Mouse (Mus musculus): Measurements from ENCODE around the gene Nrp2.

Nrp2 gene

GRCm38 (mm10) chr1:62780068-62780761, 77.1 kb downstream of the Nrp2 start:
- DNase-seq (ENCODE audit: low spot score in 2 of 2): no peak

GRCm38 (mm10) chr1:62782155-62782554, 79.1 kb downstream of the Nrp2 start:
- no peak for DNase-seq (ENCODE audit: low spot score in 2 of 2)

DNA sequence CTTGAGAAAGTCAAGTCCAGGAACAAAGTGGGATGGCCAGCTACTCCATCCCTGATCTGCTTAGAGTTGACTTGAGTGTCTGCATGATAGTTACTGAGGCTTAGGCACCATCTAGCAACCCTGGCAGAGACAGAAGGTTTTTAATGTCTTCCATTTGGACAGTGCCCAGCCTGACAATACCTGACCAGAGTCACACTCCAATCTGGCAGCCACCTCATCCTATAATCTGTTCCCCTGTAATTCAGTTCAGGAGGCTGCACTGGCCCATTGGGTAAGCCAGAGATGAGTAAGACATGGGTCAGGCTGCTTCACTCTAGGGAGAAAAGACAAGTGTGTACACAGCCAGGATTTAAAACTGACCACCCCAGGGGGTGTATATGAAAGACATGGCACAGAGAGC, 79.5 kb downstream of the Nrp2 start:
- DNase-seq (ENCODE audit: low spot score in 2 of 2): no peak

GRCm38 (mm10) chr1:62783354-62784083, 80.4 kb downstream of the Nrp2 start:
- no peak for DNase-seq (ENCODE audit: low spot score in 2 of 2)

GRCm38 (mm10) chr1:62784084-62784392, 81.0 kb downstream of the Nrp2 start:
- no peak for DNase-seq (ENCODE audit: low spot score in 2 of 2)

DNA sequence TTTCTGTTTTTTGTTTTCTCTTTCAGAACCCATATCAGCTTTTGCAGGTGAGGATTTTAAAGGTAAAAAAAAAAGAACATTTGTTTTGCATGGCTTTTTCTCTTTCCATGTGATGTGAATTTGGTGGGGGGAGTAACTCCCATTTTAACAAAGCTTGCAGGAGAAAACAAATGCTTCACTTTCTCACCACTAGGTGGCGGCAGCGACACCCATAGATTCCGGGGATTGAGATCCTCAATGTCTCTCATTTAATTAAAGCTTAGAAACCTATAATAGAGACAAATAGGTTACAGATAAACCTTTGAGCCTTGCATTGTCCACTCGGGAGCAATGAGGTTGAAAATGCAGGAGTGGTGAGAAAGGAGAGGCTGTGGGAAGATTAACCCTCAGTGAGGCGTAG, 83.2 kb downstream of the Nrp2 start:
- peak in 1 of 2 experiments; percentile 48 for DNase-seq (ENCODE audit: low spot score in 2 of 2)

DNA sequence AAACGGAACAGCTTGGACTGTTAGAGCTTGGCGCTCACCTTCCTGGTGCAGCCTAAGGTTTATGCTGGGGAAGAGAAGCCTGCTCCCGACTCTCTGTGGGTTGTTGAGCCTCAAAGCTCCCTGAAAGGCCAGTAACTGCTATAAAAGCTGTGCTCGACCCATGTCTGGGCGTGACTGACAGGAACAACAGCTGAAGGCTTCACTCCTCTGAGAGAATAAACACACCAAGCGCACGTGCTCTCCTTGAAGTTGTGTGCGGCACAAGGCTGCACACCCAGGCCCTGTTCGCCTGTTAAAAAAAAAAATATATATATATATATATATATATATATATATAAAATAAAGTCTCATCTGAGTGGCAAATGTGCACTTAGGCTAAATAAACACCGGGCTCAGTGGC, 84.5 kb downstream of the Nrp2 start:
- DNase-seq (ENCODE audit: low spot score in 2 of 2): no peak

DNA sequence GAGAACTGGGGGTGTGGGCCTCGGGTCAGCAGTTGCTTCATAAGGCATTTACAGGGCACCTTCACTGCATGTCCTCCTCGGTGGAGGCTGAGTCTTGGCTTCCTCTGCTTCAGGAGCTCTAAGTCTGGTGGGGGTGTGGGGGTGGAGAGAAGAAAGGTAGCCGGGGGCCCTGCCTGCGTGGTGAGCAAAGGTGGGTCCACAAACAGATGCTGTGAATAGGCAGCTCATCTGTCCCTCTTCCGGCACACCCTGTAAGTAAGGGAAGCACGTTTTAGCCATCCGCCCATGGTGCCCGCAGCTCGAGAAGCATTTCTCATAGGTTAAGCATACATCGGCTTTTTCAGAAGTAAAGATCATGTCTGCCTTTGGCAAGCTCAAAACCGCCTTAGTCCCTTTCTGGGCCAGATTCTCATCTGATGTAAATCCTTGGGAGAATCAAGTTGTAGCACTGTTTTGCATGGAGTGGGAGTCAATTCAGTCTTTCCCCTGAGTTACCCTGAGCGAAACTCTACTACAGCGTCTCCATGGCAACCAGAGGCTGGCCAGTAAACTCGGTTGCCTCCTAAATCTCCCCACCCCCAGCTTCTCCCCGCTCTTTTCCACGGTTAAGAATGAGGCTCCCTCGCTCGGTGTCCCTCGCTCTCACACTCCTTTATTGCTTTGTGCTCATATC, 91.3 kb downstream of the Nrp2 start:
- no peak for DNase-seq (ENCODE audit: low spot score in 2 of 2)

DNA sequence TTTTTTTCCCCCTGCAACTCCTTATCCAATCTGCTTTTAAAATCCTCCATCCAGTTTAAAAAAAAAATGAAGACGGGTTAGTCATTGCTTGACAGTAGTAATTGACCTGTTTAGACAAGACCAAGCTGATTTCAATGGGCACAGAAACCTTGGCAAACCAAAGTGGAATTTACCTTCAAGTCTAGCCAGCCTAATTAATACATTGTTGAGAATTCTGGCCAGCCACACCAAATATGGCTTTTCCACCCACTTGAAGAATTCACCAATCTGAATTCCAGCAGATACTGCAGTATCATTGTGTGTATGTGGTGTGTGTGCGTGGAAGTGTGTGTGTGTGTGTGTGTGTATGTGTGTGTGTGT, 91.8 kb downstream of the Nrp2 start:
- DNase-seq (ENCODE audit: low spot score in 2 of 2): no peak

- no peak for DNase-seq (ENCODE audit: low spot score in 2 of 2)
Measured at GRCm38 (mm10) chr1:62795307-62796037, 92.4 kb downstream of the Nrp2 start.

GRCm38 (mm10) chr1:62796038-62796647, 93.1 kb downstream of the Nrp2 start:
- no peak for DNase-seq (ENCODE audit: low spot score in 2 of 2)

- no peak for DNase-seq (ENCODE audit: low spot score in 2 of 2)
Measured at GRCm38 (mm10) chr1:62799427-62799826, 96.3 kb downstream of the Nrp2 start.

- DNase-seq (ENCODE audit: low spot score in 2 of 2): no peak
Measured at GRCm38 (mm10) chr1:62800351-62800750, 97.3 kb downstream of the Nrp2 start.

DNA sequence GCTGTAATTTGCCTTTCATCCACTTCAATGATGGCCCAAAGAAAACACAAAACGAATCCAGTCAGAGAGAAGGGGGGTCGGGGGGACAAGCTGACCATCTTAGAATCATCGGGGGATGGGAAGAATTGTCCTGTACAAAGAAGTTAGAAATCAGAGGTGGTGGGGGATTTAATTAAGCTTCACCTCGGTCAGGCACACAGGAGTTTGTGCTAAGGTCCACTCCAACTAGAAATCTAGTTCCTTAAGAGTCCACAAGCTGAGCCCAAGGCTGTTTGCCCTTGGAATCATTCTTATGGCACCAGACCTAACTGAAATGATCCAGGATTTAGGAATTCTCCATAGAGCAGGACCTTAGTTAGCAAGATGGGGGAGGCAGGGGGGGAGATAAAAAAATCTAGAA, 98.3 kb downstream of the Nrp2 start:
- DNase-seq (ENCODE audit: low spot score in 2 of 2): no peak

DNA sequence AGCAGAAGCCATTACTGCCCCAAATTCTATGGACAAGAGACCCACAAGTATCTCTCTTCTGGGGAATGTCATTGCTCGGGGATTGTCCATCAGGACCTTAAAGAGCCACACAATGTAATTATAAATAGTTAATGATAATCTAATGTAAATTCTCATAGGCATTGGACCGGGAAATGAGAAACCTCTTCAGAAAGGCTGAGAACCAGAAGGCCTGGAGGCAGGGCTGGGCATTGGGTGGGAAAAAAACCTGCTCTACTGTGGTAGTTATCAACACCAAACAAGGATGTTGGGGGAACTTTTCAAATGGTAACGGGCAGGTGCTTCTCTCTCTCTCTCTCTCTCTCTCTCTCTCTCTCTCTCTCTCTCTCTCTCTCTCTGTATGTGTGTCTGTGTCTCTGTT, 98.8 kb downstream of the Nrp2 start:
- no peak for DNase-seq (ENCODE audit: low spot score in 2 of 2)

GRCm38 (mm10) chr1:62803544-62803943, 100.5 kb downstream of the Nrp2 start:
- DNase-seq (ENCODE audit: low spot score in 2 of 2): no peak

DNA sequence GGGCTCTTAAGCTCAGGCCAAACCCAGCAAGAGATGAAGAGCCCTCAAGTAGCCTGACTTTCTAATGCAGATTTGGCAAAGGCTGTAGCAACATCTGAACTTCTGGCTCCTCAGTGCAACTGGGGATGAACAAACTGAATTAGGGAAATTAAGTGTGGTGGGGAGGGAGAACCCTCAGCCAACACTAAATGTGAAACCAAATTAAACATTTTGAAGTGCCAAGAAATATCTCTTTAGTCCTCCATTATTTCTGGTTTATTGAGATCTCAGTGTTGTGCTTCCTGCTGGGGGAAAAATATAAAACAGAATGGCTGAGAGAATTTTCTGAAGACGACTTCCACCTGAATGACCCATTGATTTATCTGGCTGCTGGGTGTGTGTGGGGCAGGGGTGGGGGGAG, 102.9 kb downstream of the Nrp2 start:
- DNase-seq (ENCODE audit: low spot score in 2 of 2): no peak

- DNase-seq (ENCODE audit: low spot score in 2 of 2): no peak
Measured at GRCm38 (mm10) chr1:62808395-62808794, 105.3 kb downstream of the Nrp2 start.

DNA sequence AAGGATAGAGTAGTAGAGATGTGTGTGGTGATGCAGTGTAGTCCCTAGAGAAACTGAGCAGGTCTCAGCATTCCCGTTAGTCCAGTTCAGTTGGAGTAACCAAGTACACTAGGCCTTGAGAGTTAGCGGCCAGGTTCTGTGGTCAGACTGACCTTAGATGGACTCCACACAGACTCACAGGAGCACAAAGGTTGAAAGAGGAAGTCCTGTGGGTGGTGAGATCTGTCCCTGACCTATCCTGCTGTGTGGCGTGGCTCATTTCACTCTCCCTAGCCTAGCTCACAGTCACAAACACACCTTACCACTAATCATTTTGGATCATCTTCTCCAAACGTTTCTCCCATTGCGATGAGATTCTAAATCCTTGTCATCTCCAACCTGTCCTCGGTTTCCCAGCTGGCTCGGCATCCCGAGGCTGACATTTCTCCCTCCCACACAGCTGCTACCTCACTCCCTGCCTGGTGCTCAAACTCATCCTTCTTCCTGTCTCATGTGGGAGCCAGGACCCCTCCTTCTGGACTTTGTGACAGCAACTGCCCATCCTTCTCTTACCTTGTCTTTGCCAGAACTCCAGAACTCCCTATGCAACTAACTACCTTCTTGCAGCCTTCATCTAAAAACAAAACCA, 106.6 kb downstream of the Nrp2 start:
- no peak for DNase-seq (ENCODE audit: low spot score in 2 of 2)

DNA sequence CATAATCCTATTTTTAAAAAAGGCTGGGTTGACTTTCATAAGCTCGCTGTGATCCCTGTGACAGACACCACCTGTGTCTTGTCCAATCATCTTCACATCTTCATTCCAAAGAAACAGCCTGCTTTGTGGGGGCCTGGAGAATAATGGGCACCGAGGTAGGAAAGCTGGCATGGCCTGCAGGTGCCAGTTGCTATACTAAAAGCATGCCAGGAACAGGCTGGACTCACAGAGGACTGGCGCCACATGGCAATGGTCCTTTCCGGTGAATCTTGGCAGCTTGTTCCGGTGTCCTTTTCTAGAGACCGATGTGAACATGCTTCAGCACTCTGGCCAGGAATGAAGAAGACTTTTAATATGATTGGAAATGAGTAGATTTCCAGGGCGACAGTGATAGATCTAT, 108.1 kb downstream of the Nrp2 start:
- DNase-seq (ENCODE audit: low spot score in 2 of 2): no peak
